Mouse (Mus musculus) lung, adult 2 months (tissue): ENCODE results near the gene Gm40193.

Source experiments
- CTCF ChIP-seq: fragments of 200-500 bp; IDR thresholded peaks from 2 replicates; pipeline ENCODE4 v1.5.1; 2011; ENCODE audit warnings: mild to moderate bottlenecking, low read length, control low read depth; ENCODE audit not compliant: insufficient read depth
- POLR2A ChIP-seq: fragments of 200-500 bp; IDR thresholded peaks from 2 replicates; pipeline ENCODE4 v1.6.1; 2011; ENCODE audit warnings: low read depth, mild to moderate bottlenecking, control low read depth, low read length, borderline replicate concordance; ENCODE audit errors: extremely low read depth

GRCm38 (mm10) chr11:70514288-70514687 is 18.5 kb downstream of the Gm40193 start, which contains the start of gene Vmo1:
- TF ChIP-seq CTCF, result no peak
- no peak for TF ChIP-seq POLR2A
